Mouse (Mus musculus) heart, postnatal 0 days (tissue): Measurements from ENCODE around the gene Nckap5.

Source experiments
- CTCF ChIP-seq: IDR thresholded peaks from 2 replicates; pipeline ENCODE4 v1.5.1; 2016; ENCODE audit warnings: antibody characterized with exemption, control low read depth, low read depth
- EP300 ChIP-seq: IDR thresholded peaks from 2 replicates; pipeline ENCODE4 v1.6.1; 2016; ENCODE audit warnings: antibody characterized with exemption, low read depth

GRCm38 (mm10) chr1:126594796-126595195 is 235.8 kb downstream of the Nckap5 start:
- no peak for TF ChIP-seq CTCF
- TF ChIP-seq EP300, result no peak
